Mouse (Mus musculus): ENCODE measurements around the gene Fam118b.

GRCm38 (mm10) chr9:35310377-35310776 lies 42.8 kb upstream of the Fam118b start:
- TF ChIP-seq CTCF (IDR thresholded peaks at IDR 0.05; ENCODE audit: control insufficient read depth, insufficient read depth, insufficient read length), result no peak
- TF ChIP-seq MAX (IDR thresholded peaks at IDR 0.05), result no peak
- no peak for TF ChIP-seq CEBPB (IDR thresholded peaks at IDR 0.05; ENCODE audit: low read depth)
- TF ChIP-seq MYOG (IDR thresholded peaks at IDR 0.05; ENCODE audit: control insufficient read depth, extremely low read depth, insufficient read length), result no peak

All from C2C12 (cell line).